Mouse (Mus musculus) adrenal gland, postnatal 36 days (tissue): ENCODE measurements around the gene Fhod1. TPM values are rescaled to one million over a fixed set of nuclear protein-coding genes. Genes with fewer than 3 reads are reported as not detected.
A peak's percentile ranks its signal among the peaks of the same experiment; 100 is the strongest.

Source experiments
- DNase-seq, 2 experiments: peaks; one replicate each; pipeline ENCODE4 v3.0.0; 2021; ENCODE audit warnings: mixed read lengths in 1 of 2
- total RNA-seq, 2 experiments: library from RNA; stranded (reverse); gene quantifications; 2 replicates each; pipeline ENCODE4 v1.2.3; 2021

The Fhod1 gene
- total RNA-seq, 2 experiments from 2014 or later, result 11.9 to 14.4 TPM

DNA sequence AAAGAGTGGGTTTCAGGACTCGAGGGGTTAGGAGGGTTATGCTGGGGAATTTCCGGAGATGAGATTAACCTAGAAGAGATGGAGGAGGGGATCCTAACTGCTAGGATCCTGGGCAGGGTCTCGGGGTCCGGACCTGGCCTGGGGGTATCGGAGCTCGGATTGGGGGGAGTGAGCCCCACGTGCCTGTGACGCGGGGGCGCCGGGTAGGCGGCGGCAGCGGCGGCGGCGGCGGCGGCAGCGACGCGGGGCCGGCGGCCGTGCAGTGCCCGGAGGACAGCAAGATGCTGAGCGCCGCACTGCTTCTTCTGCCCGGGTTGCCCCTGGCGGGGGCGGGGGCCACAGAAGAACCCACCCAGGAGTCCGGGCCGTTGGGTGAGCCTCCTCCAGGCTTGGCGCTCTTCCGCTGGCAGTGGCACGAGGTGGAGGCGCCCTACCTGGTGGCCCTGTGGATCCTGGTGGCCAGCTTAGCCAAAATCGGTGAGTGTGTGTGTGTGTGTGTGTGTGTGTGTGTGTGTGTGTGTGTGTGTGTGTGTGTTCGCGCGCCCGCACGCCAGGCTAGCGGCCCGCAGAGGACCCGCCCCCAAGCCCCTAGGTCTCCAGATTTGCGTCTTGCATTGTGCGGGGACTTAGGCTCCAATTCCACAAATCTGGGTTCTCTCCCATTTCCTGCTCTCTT lies 1.5 kb upstream of the Fhod1 start:
- DNase-seq, result peak; percentile 35 to 57

DNA sequence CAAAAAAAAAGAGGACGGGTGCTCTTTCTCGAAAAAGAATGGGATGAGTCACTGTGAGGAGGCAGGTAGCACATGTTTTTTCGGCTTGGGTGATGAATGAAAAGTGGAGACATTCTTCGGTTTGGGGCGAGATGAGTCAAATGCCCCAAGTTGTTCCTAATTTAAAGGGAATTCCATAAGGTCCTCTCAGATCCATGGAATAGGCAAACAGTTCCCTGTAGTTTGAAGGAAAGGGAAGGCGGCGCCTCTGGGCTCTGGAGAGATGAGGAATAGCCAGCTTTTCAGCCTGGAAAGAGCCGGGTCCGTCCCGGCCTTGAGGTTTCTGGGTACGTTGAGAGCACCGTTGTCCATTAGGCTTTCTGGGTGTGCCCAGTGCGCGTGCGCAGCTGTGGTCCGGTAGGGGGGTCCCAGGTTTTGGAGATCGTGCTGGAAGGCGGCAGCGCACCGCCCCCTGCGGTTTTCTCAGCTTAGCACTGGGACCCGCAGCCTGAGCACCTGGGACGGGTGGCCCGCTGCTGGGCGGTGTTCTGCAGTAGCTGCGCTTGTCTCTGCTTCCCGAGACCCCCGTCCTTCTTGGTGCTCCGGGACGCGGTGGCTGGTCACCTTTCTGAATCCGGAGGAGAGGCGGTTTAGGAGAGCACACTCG lies 820 bp upstream of the Fhod1 start, which contains the start of gene Slc9a5:
Gene Slc9a5, plus strand, starts transcription at position 394 of the 646 bp plus-strand sequence.
- peak; percentile 50 to 63 for DNase-seq

DNA sequence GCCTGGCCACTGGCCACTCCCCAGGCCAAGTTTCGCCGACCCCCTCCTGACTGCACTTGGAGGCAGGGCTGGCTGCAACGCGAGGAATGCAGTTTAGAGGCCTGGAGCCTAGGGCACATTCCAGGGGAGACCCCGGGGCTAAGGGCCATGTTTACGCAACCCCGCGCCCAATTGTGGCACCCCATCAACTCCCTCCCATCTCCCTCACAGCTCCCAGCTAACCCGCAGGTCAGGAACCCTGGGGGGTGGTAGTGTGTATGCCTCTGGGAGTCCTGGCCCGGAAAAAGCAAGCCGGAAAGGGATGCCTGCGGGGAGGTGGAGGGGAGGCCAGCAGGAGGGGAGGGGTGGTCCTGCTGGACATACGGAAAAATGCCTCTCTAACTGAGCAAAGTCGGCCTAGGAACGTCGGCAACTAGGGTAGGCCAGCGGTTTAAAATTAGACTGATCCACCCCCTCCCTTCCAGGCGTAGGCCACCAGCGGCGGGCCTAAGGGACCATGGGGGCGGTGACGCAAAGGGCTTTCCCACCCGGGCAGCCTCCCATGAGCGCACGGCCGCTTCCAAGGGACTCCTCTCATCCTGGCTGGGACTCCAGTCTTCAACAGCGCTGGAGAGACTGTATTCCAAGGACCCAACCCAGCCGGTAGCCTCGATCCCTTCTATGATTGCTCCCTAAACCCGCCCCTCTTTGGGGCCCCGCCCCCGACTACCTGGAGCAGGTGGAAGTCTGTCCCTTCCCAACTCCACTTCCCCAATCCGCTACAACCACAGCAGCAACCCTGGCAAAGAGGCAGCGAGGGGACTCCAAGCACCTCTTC lies 934 bp downstream of the Fhod1 start:
- DNase-seq, result peak; percentile 51 to 71

DNA sequence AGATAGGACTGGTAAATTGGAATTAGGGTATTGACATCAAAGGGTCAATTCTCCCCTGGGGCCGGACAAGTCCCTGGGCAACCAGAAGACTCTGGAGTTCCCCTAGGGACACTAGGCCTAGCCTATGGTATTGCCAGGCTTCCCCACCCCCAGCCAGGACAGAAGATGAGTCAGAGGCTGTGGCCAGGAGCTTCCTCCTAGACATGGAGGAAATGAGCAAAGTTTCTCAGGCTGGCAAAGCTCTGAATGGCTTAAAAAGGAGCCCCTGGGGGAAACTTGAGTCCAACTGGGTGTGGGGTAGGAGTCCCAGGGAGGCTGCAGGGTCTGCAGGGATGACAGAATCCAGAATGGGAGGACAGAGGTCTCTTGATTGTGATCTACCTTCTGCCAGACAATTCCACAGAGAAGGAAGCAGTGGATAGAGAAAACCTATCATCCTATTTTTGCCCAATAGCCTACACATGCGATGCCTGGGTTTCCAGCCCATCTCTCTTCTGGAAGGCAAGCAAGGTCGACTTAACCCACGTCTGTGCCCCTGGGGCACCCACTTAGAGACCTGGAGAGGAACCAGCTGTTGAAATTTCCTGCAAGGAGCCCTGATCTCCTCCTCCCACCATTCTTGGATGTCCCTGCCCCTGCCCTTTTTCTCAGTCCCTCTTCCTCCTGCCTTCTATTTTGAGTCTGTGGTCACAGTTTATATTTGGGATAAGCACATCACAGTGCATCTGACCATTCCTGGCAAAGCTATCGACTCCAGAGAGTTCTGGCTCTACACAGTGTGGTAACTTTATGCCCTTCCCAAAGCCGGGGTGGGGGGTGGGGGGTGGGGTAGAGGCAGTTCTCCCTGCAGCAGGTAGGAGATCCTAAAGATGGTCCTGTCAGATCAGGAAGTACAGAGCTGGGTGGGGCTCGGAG lies 2.4 kb downstream of the Fhod1 start:
- DNase-seq, result peak; percentile 77 to 81

DNA sequence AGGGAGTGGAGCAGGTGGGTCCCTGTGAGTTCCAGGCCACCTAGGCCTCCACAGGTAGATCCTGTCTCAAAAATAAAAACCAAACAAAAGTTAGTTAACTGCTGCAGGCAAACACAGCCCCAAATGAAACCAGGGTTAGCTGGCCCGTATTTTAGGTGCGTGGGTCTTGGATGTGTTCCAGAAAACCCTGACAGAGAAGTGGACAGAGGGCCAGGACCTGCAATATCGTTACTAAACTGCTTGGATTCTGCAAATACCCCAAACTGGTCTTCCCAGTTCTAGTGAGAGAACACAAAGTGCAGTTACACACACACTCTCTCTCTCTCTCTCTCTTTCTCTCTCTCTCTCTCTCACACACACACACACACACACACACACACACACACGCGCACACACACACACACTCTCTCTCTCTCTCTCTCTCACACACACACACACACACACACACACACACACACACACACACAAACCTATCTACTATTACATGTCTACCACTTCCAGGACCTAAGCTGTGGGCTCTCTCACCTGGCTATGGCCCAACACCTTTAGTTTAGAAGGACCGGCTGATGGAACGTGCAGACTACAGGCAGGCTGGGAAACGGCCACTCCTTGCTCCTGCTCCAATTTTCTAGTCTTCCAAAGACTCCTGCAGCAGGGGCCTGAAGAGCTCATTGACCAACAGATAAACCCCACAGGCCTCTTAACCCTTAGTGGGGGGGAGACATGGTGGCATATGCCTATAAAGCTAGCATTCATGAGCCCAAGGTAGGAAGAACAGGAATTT lies 3.8 kb downstream of the Fhod1 start:
- no peak for DNase-seq

DNA sequence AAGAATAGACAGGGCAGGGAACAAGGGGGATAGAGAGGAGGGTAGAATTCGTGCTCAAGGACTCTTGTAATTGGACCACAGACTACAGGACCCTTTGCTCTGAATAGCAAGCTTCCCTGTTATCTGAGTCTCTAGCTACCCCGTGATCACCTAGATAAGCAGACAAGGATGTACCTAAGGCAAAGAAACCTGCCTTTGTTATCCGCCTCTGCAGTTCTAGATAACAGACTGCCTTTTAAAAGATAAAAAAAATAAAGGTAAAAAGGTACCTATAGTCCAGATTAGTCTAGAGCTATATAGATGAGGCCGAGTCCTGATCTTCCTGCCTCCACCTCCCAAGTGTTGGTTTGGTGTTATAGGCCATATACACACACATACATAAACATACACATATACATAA lies 5.0 kb downstream of the Fhod1 start:
- no peak for DNase-seq

DNA sequence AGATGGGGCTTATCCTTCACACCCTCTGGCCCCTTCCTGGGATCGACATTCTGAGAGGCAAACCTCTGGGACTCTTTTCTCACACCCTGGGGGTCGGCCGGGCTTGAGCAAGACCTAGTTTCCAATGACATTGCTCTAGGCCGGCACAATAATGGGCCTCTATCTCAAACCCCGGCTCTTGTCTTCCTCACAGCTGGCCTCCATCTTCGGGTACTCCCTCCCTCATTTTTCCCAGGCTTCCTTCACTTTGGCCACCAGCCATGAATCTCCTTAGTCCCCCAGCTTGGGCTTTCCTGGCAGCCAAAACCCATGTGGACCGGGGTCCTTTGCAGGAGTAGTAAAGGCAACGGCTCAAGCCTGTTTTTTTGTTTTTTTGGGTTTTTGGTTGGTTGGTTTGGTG lies 6.4 kb downstream of the Fhod1 start:
- DNase-seq, result no peak

DNA sequence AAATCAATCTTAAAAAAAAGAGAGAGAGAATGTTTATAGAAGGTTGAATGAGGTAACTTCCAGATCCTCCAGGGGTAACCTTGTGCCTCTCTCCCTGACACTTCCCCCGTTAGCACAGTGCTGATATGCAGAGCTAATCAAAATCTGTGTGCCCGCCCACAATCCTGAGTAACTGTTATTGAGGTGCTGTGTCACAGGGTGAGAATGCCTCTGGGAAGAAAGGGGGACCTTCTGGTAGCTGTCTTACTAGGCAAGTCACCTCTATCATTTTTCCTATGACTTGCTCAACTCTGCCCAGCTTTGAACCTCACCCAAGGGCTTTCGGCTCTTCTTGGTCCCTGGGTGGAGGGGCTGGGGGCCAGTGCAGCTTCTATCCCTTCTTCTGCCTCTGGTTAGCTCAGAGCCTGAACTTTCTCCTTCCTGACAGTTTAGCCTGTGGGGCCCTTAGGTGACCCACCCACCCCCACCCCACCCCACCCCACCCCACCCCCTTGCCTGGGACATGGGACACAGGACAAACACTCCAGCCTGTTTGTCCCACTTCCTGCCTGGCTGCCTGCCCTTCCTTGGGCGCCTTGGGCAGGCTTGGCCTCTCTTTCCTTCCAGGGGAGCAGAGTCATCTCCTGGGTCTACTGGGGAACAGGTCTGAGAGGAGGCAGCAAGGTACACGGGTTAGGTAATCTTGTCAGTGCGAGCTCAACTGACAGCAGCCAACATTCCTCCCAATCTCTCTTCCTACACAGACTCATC lies 7.7 kb downstream of the Fhod1 start:
- peak; percentile 41 to 63 for DNase-seq

DNA sequence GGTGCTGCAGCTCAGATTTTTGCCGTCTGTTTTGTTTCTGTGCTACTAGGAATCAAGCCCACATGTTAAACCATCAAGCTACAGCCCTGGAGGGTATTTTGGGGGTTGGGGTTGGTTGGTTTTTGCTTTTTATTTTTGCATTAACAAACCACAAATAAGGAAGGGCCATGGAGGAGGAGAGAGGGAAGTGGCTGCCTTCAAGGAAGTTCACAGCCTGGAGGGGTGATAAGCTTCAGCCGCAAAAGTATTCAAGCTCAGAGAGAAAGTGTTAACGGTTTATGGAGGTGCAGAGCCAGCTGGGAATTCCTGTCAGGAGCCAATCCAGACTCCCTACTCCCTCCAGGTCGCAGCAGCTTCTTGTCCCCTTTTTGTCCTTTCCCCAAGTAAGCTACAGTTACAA lies 8.8 kb downstream of the Fhod1 start:
- no peak for DNase-seq

DNA sequence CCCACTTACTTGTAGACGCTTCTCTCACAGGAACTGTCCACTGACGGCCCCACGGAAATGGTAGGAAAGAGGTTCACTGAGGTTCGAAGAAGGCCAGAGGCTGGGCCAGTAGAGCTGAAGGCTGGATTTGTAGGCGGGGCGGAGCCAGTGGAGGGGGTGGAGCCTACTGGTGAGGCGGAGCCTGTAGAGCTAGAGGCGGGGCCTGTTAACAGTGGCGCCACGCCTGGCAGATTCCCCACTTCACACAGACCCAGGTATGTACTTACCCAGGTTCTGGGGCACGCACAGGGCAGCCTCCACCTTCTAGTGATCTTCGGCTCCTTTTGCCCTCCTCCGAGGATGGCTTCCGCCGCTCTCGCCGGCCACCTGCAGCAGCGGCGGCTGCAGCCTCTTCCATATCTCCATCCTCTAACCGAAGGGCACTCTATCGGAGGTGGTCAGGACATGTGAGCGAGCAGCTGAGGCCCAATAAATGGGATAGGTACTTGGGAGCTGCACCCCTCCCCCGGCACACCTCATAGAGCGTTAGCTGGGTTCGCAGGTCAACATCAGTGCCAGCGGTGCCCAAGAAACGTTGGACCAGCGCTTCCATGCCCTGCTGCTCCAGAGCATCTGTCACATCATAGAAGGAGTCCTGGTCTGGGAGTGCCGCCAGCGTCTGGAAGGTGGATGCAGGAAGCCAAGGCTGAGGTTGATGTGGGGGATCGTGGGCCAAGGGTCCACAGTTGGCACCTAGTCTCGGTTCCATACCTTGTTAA lies 11.2 kb downstream of the Fhod1 start:
- DNase-seq, result no peak

DNA sequence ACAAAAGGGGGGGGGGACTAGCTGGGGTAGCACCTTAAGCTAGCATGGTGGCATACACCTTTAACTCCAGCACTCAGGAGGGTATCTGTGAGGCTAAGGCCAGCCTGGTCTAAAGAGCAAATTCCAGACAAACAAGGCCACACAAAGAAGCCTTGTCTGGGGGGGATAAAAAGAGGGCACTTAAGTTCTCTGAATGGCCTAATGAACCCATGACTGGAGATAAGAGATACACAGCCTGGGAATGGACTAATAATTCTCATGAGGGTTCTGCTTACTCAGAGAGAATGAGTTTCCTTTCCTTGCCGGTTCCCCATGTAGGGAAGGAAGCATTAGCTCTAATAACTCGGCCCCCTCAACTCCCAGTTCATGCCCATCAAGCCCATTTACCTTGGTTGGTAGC lies 15.2 kb downstream of the Fhod1 start:
- DNase-seq, result no peak

DNA sequence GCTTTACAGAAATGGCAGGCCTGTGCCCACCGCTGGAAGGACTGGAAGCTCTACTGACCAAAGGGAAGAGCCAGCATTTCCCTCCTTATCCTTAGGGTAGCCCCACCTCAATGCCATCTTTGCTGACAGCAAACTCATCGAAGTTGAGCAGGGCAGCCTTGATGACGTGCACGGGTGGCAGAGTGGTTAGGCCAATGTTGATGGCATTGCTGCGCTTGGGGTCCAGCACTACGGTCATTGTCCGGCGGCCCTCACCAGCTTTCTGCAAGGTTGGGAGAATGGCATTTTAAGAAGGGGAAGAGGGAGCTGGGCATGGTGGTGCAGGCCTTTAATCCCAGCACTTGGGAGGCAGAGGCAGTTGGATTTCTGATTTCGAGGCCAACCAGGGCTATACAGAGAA lies 15.8 kb downstream of the Fhod1 start:
- DNase-seq, result no peak

DNA sequence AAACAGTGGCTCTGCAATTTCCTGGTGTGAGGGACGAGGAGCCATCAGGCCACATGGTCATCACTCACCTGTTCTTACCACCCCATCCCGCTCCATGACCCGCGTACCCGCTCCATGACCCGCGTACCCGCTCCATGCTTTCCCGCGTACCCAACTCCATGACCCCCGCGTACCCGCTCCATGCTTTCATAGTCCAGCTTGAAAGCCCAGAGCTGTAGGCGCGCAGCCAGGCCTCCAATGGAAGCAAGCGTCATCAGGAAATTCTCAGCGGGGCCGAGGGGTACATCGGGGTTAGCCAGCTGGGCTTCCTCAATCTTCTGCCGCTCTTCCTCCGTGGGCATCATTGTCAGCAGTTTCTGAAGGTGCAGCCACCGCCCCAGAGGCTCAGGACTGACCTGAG lies 16.3 kb downstream of the Fhod1 start:
- no peak for DNase-seq

DNA sequence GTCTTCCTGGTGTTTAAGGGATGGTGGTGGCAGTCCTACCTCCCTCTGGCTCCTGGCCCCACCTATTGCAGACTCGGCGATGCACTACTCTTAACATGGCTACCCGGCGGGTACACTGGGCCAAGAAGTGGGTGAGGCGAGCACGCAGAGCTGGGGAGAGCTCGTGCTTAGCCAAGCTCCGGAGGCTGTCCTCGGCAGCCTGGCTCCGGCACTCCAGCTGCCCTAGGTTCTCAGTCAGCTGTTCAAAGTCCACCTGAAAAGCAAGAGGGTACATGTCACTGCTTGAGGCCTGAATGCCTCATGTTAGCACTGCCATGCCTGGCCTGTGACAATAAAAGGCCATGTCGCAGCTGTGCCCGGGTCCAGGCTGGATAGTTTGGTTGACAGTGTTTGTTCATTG lies 17.4 kb downstream of the Fhod1 start:
- DNase-seq, result no peak

DNA sequence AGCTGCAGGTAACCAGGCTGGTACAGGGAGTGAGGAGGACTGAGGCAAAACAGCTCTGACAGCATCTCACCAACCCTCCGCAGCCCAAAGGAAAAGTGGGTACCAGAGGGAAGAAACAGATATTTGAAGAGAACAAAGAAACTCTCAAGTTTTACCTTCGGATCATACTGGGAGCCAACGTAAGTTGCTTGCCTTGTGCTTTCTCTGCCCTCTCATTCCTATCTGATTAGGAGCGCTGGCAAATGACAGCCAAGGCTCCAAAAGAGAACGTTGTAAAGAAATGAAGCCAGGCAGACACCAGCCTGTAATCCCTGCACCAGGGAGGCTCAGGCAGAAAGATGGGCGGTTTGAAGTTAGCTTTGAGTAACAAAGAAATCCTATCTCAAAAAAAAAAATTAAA lies 20.8 kb downstream of the Fhod1 start:
- no peak for DNase-seq

DNA sequence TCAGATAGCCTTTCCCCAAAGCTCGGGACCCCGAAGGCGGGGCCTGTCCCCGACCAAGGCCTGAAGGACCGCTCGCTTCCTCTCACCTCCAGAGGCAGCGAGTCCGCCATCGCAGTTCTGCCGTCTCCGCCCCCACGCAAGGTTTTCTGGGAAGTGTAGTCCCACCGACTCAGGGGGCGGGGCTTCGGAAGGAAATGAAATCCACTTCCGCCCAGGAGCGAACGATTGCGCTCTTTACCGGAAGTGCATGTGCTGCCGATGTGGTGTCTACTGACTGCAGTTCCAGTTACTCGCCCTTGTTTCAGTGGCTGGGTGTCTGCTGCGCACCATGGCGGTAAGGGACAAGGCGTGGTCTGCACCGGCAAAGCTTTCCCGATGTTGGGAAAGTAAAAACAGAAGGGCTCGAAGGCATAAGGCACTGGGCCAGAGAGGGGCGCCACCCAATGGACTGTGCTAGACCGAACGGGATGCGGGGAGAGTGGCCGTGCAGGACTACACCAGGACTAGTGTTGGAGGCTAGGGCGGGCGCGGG lies 21.5 kb downstream of the Fhod1 start, which contains the start of the genes Lrrc29 and Tmem208:
Gene Lrrc29, minus strand, starts transcription at position 138 of the 532 bp plus-strand sequence.
Gene Tmem208, plus strand, starts transcription at position 214 of the 532 bp plus-strand sequence.
- DNase-seq, result peak; percentile 98

DNA sequence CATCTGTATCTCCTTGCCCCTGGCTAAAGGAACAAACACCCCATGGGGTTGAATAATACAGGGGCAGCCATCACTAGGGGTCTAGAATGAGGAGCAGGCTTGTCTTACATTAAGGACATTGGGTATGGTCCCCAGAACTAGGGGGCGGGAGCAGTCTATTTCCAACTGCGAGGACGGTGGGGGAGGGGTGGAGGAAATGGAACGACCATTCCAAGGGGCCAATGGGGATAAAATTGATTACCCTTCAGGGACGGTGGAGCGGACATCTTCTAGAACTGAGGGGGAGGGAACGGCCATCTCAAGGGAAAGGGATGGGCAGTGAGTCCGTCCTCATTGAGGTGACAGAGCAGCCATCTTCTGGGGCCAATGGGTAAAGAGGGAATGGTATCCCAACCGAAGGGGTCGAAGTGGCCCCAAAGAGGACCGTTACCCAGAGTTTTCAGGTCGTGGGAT lies 22.1 kb downstream of the Fhod1 start:
- DNase-seq, result no peak

DNA sequence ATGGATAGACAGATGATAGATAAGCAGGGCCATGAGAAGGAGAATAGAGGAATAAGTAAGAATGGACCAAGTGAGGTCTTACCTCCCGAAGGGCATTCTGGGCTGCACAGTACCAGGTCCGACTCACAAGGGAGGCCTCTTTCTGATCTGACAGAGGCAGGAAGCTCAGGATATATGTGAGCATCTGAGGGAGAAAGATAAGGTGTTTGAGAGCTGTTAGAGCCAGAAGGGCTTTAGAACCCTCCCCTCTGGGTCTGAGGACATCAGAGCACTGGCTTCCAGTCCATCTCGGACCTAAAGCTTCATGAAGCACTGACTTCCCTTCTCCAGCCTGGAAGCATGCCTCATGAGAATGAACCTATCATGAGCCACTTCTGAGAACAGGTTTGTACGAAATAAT lies 24.6 kb downstream of the Fhod1 start:
- DNase-seq, result no peak

DNA sequence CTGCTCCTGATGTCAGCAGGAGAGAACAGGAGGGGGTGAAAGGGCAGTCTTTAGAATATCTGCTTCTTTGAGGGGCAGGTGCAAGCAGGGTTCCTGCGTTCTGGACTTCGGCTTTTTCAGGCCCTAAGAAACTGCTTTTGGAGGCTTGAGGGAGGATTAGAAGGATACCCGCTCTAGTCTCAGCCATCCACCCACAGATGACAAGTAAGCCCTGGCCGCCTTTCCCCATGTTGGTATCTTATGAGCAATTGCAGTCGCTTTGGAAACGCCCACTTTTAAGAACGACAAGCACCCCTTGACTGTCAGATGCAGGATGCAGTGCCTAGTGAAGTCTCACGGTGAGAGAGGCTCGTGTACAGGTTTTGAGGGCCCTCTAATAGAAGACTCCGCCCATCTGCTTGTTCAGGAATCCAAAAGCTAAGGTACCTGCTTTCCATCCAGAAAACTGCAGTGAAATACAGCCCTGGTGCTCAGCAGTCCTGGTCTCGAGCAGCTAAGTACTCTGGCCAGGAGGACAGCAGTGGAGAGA lies 29.0 kb downstream of the Fhod1 start:
- no peak for DNase-seq
